Mouse (Mus musculus) stomach, embryonic 15.5 days (tissue): ENCODE measurements around the gene Cep85l. TPM values are rescaled to one million over a fixed set of nuclear protein-coding genes. Genes with fewer than 3 reads are reported as not detected.

Experiments
- ATAC-seq: fragments of 200-750 bp; cut with Nextera tagmentation; 2 replicates; pipeline ENCODE4 v1.8.0; 2017; ENCODE audit warnings: low read depth, moderate number of reproducible peaks, moderate TSS enrichment; ENCODE audit not compliant: insufficient read depth, low FRiP score
- H3K27ac ChIP-seq: fragments of 300-500 bp; sonication (generic); 2 replicates; pipeline ENCODE4 v1.5.1; 2015; ENCODE audit warnings: mild to moderate bottlenecking, inconsistent platforms
- H3K27me3 ChIP-seq: fragments of 300-500 bp; sonication (generic); replicated peaks from 2 replicates; pipeline ENCODE4 v1.6.1; 2015; ENCODE audit warnings: inconsistent platforms
- H3K36me3 ChIP-seq: fragments of 300-500 bp; sonication (generic); 2 replicates; pipeline ENCODE4 v1.6.1; 2015; ENCODE audit warnings: inconsistent platforms
- H3K4me1 ChIP-seq: fragments of 300-500 bp; sonication (generic); 2 replicates; pipeline ENCODE4 v1.6.1; 2015; ENCODE audit warnings: inconsistent platforms
- H3K4me2 ChIP-seq: fragments of 300-500 bp; sonication (generic); 2 replicates; pipeline ENCODE4 v1.6.1; 2015; ENCODE audit warnings: mild to moderate bottlenecking, inconsistent platforms
- H3K4me3 ChIP-seq: fragments of 300-500 bp; sonication (generic); replicated peaks from 2 replicates; pipeline ENCODE4 v1.5.1; 2015; ENCODE audit warnings: inconsistent platforms
- H3K9ac ChIP-seq: fragments of 300-500 bp; sonication (generic); 2 replicates; pipeline ENCODE4 v1.6.1; 2015; ENCODE audit warnings: inconsistent platforms
- H3K9me3 ChIP-seq: fragments of 300-500 bp; sonication (generic); 2 replicates; pipeline ENCODE4 v1.6.1; 2016; ENCODE audit warnings: inconsistent platforms
- WGBS: fragments of 180-500 bp; shearing (Covaris S2); methylation state at CpG from one replicate; pipeline ENCODE4 v1.1.7; 2015; 5-methylcytosine and 5-hydroxymethylcytosine counted together
- polyA plus RNA-seq: library from polyadenylated mRNA; unstranded; fragments of >200 nt; fragmentation: Nextera tagmentation; extraction: Ambion mirVana; gene quantifications from 2 replicates; pipeline ENCODE4 v1.2.1, GENCODE M21; 2015

Cep85l gene
- polyA plus RNA-seq, 1 experiment from 2014 or later = 5.1 TPM

GRCm38 (mm10) chr10:53388227-53388920, 8.6 kb upstream of the Cep85l start:
- Histone ChIP-seq H3K4me2 (no peak overlapping the region), H3K4me3 (no peak overlapping the region), H3K27ac (no peak overlapping the region), H3K36me3 (no peaks in the 10 kb centered on the region), H3K9ac (no peak overlapping the region), H3K9me3 (no peaks in the 10 kb centered on the region), H3K4me1 (no peaks in the 10 kb centered on the region), H3K27me3 (no peaks in the 10 kb centered on the region)
- ATAC-seq = no peak
- 63% methylated on average over 6 of the region's 6 CpGs for WGBS

GRCm38 (mm10) chr10:53385438-53385837, 5.7 kb upstream of the Cep85l start:
- Histone ChIP-seq H3K27me3 (no peaks in the 10 kb centered on the region), H3K9me3 (no peaks in the 10 kb centered on the region), H3K4me3 (no peak overlapping the region), H3K9ac (no peak overlapping the region), H3K36me3 (no peaks in the 10 kb centered on the region), H3K4me2 (no peak overlapping the region), H3K27ac (no peak overlapping the region), H3K4me1 (no peaks in the 10 kb centered on the region)
- ATAC-seq = no peak
- WGBS = 77% methylated on average over 5 of the region's 5 CpGs

DNA sequence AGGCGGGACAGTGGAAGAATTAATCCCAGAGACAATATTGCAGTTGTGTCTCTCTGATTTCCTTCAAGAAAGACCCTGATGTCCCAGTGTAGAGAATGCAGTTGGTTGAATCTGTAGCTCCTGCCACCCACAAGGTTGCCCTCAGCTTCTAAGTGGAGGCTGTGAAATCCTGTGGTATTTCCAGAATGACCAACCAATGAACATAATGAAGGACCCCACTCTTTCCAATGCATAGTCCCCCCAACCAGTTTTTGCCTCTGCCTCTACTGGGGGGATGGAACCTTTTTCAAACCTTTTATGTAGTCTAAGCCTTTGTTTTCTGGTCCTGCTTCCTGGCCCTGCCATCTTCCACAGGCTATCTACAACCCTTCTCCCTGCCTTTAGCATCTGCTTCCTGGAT, 5.1 kb upstream of the Cep85l start:
- 78% methylated on average over 1 of the region's 1 CpGs for WGBS
- Histone ChIP-seq H3K36me3 (no peaks in the 10 kb centered on the region), H3K4me2 (no peak overlapping the region), H3K9me3 (no peaks in the 10 kb centered on the region), H3K9ac (no peak overlapping the region), H3K27me3 (no peaks in the 10 kb centered on the region), H3K4me1 (no peaks in the 10 kb centered on the region), H3K27ac (no peak overlapping the region), H3K4me3 (no peak overlapping the region)
- no peak for ATAC-seq

- no peak overlapping the region for H3K4me2 ChIP-seq
- no peak overlapping the region for H3K4me3 ChIP-seq
- no peaks in the 10 kb centered on the region for H3K9me3 ChIP-seq
- WGBS = 64% methylated on average over 7 of the region's 7 CpGs
- no peaks in the 10 kb centered on the region for H3K27me3 ChIP-seq
- H3K27ac ChIP-seq = no peak overlapping the region
- H3K36me3 ChIP-seq = no peaks in the 10 kb centered on the region
- no peak overlapping the region for H3K9ac ChIP-seq
- 0 out of 2 replicates have a peak, but pooled peaks cover 2% of the 10 kb centered on the region for H3K4me1 ChIP-seq
- no peak for ATAC-seq
Observed at GRCm38 (mm10) chr10:53382696-53383365, 3.1 kb upstream of the Cep85l start.

DNA sequence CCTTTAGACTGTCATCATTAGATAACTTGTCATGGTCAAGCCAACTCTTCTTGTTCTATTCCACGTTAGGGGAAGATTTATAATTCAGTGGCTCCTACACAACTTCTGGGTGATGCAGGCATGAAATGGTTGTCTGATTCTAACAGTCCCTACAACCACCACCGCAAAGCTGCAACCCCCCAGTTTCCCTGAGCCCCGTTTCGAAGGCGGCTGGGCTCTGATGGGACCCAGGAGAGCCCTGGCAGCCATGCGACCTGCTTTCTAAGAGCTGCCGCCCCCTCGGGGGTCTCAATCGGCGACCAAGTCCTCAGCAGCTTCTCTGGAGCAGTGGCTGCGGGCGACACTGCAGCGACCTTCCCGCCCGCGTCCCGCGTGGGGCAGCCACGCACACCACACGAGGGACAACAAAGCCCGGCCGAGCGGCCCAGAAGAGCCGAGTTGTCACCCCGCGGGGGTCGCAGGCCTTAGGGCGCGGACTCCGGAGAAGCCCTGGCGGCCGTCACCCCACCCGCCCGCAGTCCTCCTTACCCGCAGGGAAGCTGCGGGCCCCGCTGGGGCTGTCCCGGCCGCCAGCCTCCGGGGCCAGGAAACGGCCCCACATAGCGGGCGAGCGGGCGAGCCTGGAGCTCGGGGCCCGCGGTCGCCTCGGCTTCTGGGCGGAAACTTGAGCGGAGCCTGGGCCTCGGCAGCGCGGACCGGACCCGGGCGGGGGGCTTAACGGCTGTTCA, 602 bp downstream of the Cep85l start:
- peak overlapping the region; percentile 64 for H3K4me2 ChIP-seq
- H3K27ac ChIP-seq = peak overlapping the region; percentile 98
- no peaks in the 10 kb centered on the region for H3K9me3 ChIP-seq
- H3K27me3 ChIP-seq = no peaks in the 10 kb centered on the region
- peak overlapping the region; percentile 90 for H3K9ac ChIP-seq
- WGBS = under 1% methylated on average over 59 of the region's 59 CpGs
- 0 out of 2 replicates have a peak, but pooled peaks cover 6% of the 10 kb centered on the region for H3K4me1 ChIP-seq
- no peaks in the 10 kb centered on the region for H3K36me3 ChIP-seq
- H3K4me3 ChIP-seq = peak overlapping the region; percentile 76
- ATAC-seq = peak; percentile 83

GRCm38 (mm10) chr10:53378296-53378695, 1.5 kb downstream of the Cep85l start:
- H3K4me3 ChIP-seq = peak overlapping the region; percentile 76
- no peak overlapping the region for H3K27ac ChIP-seq
- peak overlapping the region; percentile 90; the same call in 1 of the 2 replicates for H3K9ac ChIP-seq
- 68% methylated on average over 6 of the region's 6 CpGs for WGBS
- no peak for ATAC-seq
- H3K27me3 ChIP-seq = no peaks in the 10 kb centered on the region
- no peaks in the 10 kb centered on the region for H3K9me3 ChIP-seq
- H3K36me3 ChIP-seq = no peaks in the 10 kb centered on the region
- peak overlapping the region; percentile 64 for H3K4me2 ChIP-seq
- H3K4me1 ChIP-seq = 0 out of 2 replicates have a peak, but pooled peaks cover 6% of the 10 kb centered on the region

DNA sequence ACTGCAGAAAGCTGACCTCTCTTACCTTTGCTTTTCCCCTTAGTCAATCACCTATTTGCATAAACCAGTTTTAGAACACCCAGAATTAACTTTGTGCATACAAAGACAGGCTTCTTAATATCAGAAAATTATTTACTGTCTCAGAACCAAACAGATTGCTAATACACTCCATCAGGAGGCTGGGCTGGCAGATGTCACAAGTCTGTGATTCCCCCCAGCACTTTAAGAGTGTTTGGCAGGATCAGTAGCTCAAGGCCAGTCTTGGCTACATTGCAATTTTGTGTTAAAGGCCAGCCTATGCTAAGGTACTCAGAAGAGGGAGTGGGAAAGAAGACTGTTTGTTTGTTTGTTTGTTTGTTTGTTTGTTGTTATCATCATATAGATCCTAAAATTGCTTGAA, 2.7 kb downstream of the Cep85l start:
- H3K9ac ChIP-seq = no peak overlapping the region
- no peaks in the 10 kb centered on the region for H3K9me3 ChIP-seq
- H3K36me3 ChIP-seq = no peaks in the 10 kb centered on the region
- H3K4me2 ChIP-seq = no peak overlapping the region
- H3K27ac ChIP-seq = no peak overlapping the region; the same call in 1 of the 2 replicates
- H3K4me3 ChIP-seq = no peak overlapping the region
- ATAC-seq = no peak
- H3K4me1 ChIP-seq = 0 out of 2 replicates have a peak, but pooled peaks cover 6% of the 10 kb centered on the region
- H3K27me3 ChIP-seq = no peaks in the 10 kb centered on the region

GRCm38 (mm10) chr10:53373885-53374578, 5.7 kb downstream of the Cep85l start:
- H3K9me3 ChIP-seq = no peaks in the 10 kb centered on the region; the same call in 1 of the 2 replicates
- H3K36me3 ChIP-seq = no peaks in the 10 kb centered on the region
- no peak overlapping the region for H3K4me2 ChIP-seq
- no peak overlapping the region for H3K4me3 ChIP-seq
- 0 out of 2 replicates have a peak, but pooled peaks cover 6% of the 10 kb centered on the region for H3K4me1 ChIP-seq
- no peaks in the 10 kb centered on the region for H3K27me3 ChIP-seq
- no peak overlapping the region for H3K27ac ChIP-seq
- H3K9ac ChIP-seq = no peak overlapping the region
- 85% methylated on average over 6 of the region's 6 CpGs for WGBS
- ATAC-seq = no peak

DNA sequence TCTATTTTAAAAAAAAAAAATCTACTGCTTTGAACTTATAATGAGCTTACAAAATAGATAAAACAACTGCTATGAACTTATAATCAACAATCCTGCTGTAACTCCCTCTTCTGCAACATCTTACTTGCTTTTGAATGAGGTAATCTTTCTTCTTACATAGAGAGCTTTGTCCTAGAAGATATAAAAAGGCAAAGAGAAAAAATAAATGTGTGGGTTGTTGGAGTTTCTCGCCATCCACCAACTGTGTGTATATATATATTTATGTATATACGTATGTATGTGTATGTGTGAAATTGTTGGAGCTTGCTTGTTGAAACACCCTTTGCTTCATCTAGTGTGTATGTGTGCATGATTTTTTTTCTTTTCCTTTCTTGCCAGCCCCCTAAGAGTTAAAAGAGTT, 12.5 kb downstream of the Cep85l start:
- Histone ChIP-seq H3K9me3 (no peaks in the 10 kb centered on the region; the same call in 1 of the 2 replicates), H3K4me2 (no peak overlapping the region), H3K9ac (no peak overlapping the region), H3K27ac (no peak overlapping the region), H3K4me3 (no peak overlapping the region), H3K4me1 (no peaks in the 10 kb centered on the region), H3K36me3 (no peaks in the 10 kb centered on the region), H3K27me3 (no peaks in the 10 kb centered on the region)
- no peak for ATAC-seq
- 88% methylated on average over 2 of the region's 2 CpGs for WGBS

- Histone ChIP-seq H3K27me3 (no peaks in the 10 kb centered on the region), H3K9me3 (no peaks in the 10 kb centered on the region)
Observed at GRCm38 (mm10) chr10:53364311-53364710, 15.4 kb downstream of the Cep85l start.

DNA sequence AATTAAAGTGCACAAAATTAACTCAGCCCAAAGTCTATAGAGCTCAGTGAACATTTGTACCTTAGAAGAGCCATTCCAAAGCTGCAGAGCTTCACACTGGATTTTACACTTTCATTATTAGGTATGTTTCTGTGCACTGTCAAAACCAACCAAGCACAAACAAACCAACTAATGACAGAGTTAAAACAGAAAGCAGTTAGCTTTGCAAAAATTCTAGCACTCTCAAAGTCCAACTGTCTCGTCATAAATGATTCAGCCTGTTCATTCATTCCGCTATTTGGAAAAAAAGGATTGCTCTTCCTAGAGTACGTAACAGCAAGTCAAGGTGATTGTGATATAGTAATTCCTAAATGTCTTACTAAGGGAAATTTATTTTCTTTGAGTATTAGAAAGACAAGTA, 20.7 kb downstream of the Cep85l start:
- Histone ChIP-seq H3K4me1 (no peaks in the 10 kb centered on the region), H3K9me3 (no peaks in the 10 kb centered on the region), H3K27me3 (no peaks in the 10 kb centered on the region), H3K27ac (no peak overlapping the region), H3K36me3 (no peaks in the 10 kb centered on the region), H3K9ac (no peak overlapping the region), H3K4me3 (no peak overlapping the region), H3K4me2 (no peak overlapping the region)
- 72% methylated on average over 3 of the region's 3 CpGs for WGBS
- ATAC-seq = no peak

More at GRCm38 (mm10) chr10:53364311-53364710, 15.4 kb downstream of the Cep85l start:
- ATAC-seq = no peak
- Histone ChIP-seq H3K9ac (no peak overlapping the region), H3K36me3 (no peaks in the 10 kb centered on the region), H3K4me2 (no peak overlapping the region), H3K4me3 (no peak overlapping the region), H3K27ac (no peak overlapping the region), H3K4me1 (no peaks in the 10 kb centered on the region)
